Mouse (Mus musculus) heart, adult 2 months (tissue): ENCODE data around the gene Gm17606.

Source experiments
- CTCF ChIP-seq: fragments of 200-600 bp; IDR thresholded peaks from 2 replicates; pipeline ENCODE4 v1.8.1; 2022; ENCODE audit warnings: antibody characterized with exemption, mild to moderate bottlenecking, moderate library complexity
- EP300 ChIP-seq: fragments of 200-500 bp; IDR thresholded peaks from 2 replicates; pipeline ENCODE4 v1.6.1; 2011; ENCODE audit warnings: low read depth, low read length, control low read depth; ENCODE audit not compliant: insufficient read depth

- TF ChIP-seq CTCF, result no peak
- no peak for TF ChIP-seq EP300
Observed at GRCm38 (mm10) chr14:54594631-54595414, 45.9 kb upstream of the Gm17606 start.
